Mouse (Mus musculus) lung, postnatal 10 days (tissue): ENCODE data around the gene Chpf.

ENCODE experiments used
- DNase-seq: peaks from one replicate; pipeline ENCODE4 v3.0.0; 2021

The Chpf gene

GRCm38 (mm10) chr1:75498897-75499296, 19.8 kb upstream of the Chpf start:
- no peak for DNase-seq

GRCm38 (mm10) chr1:75494878-75495548, 15.9 kb upstream of the Chpf start:
- DNase-seq: peak; percentile 51

GRCm38 (mm10) chr1:75492579-75493170, 13.6 kb upstream of the Chpf start:
- no peak for DNase-seq

- no peak for DNase-seq
Observed at GRCm38 (mm10) chr1:75490785-75491551, 11.9 kb upstream of the Chpf start.

- peak; percentile 81 for DNase-seq
Observed at GRCm38 (mm10) chr1:75487405-75488161, 8.5 kb upstream of the Chpf start.

- no peak for DNase-seq
Observed at GRCm38 (mm10) chr1:75487040-75487404, 7.9 kb upstream of the Chpf start.

GRCm38 (mm10) chr1:75486561-75486960, 7.5 kb upstream of the Chpf start:
- DNase-seq: no peak

- DNase-seq: no peak
Observed at GRCm38 (mm10) chr1:75480735-75481134, 1.6 kb upstream of the Chpf start.

GRCm38 (mm10) chr1:75480036-75480435, 929 bp upstream of the Chpf start:
- no peak for DNase-seq

GRCm38 (mm10) chr1:75479635-75479989, 505 bp upstream of the Chpf start:
- DNase-seq: no peak

GRCm38 (mm10) chr1:75478497-75478896, 610 bp downstream of the Chpf start:
- DNase-seq: peak; percentile 71

GRCm38 (mm10) chr1:75477966-75478290, 1.2 kb downstream of the Chpf start:
- DNase-seq: no peak

GRCm38 (mm10) chr1:75477264-75477965, 1.7 kb downstream of the Chpf start:
- peak; percentile 86 for DNase-seq

GRCm38 (mm10) chr1:75476441-75476840, 2.7 kb downstream of the Chpf start:
- no peak for DNase-seq

- no peak for DNase-seq
Observed at GRCm38 (mm10) chr1:75469287-75469825, 9.8 kb downstream of the Chpf start.

GRCm38 (mm10) chr1:75467215-75467927, 11.7 kb downstream of the Chpf start:
- peak; percentile 84 for DNase-seq

GRCm38 (mm10) chr1:75463652-75464204, 15.4 kb downstream of the Chpf start:
- DNase-seq: no peak

GRCm38 (mm10) chr1:75462636-75463035, 16.5 kb downstream of the Chpf start:
- DNase-seq: no peak

GRCm38 (mm10) chr1:75460297-75460696, 18.8 kb downstream of the Chpf start:
- DNase-seq: no peak

- DNase-seq: peak; percentile 44
Observed at GRCm38 (mm10) chr1:75458789-75459684, 20.1 kb downstream of the Chpf start.
